Mouse (Mus musculus) bone marrow, adult 2 months (tissue): ENCODE measurements around the gene Cog6. TPM values are rescaled to one million over a fixed set of nuclear protein-coding genes. Genes with fewer than 3 reads are reported as not detected.

Experiments
- H3K27ac ChIP-seq: fragments of 200-500 bp; 2 replicates; pipeline ENCODE4 v1.5.1; 2012; ENCODE audit warnings: low read depth, mild to moderate bottlenecking, control low read depth, inconsistent platforms, low read length; ENCODE audit not compliant: control insufficient read depth, poor library complexity, insufficient read depth
- H3K4me1 ChIP-seq: fragments of 200-500 bp; 2 replicates; pipeline ENCODE4 v1.6.1; 2011; ENCODE audit warnings: low read length; ENCODE audit not compliant: control insufficient read depth, insufficient read depth
- H3K4me3 ChIP-seq: fragments of 200-500 bp; replicated peaks from 2 replicates; pipeline ENCODE3; 2011; ENCODE audit warnings: mild to moderate bottlenecking, low read depth, low read length, control low read depth; ENCODE audit not compliant: control insufficient read depth
- CTCF ChIP-seq: fragments of 200-500 bp; IDR thresholded peaks from 2 replicates; pipeline ENCODE4 v1.5.1; 2011; ENCODE audit warnings: low read length, control low read depth; ENCODE audit not compliant: control insufficient read depth, insufficient read depth
- POLR2A ChIP-seq: fragments of 200-500 bp; IDR thresholded peaks from 2 replicates; pipeline ENCODE4 v1.6.1; 2011; ENCODE audit warnings: low read depth, mild to moderate bottlenecking, control low read depth, low read length, borderline replicate concordance; ENCODE audit not compliant: control insufficient read depth
- WGBS: fragments of 180-500 bp; shearing (Covaris S2); methylation state at CpG from one replicate; pipeline ENCODE4 v1.1.7; 2018; 5-methylcytosine and 5-hydroxymethylcytosine counted together
- polyA plus RNA-seq: library from polyadenylated mRNA; stranded (reverse); fragments of >200 nt; gene quantifications from 2 replicates; pipeline ENCODE4 v1.2.4, GENCODE M21; 2011; ENCODE audit warnings: low replicate concordance; ENCODE audit not compliant: missing spikeins, insufficient read depth, insufficient read length

Gene Cog6
- polyA plus RNA-seq, 1 experiment = 5.9 TPM

- Histone ChIP-seq H3K4me3 (no peak overlapping the region), H3K4me1 (no peaks in the 10 kb centered on the region), H3K27ac (no peak overlapping the region)
- WGBS = 63% methylated on average over 2 of the region's 2 CpGs
- TF ChIP-seq POLR2A (no peak), CTCF (no peak)
Measured at GRCm38 (mm10) chr3:53004406-53005114, 12.5 kb downstream of the Cog6 start.

GRCm38 (mm10) chr3:53002076-53002475, 15.0 kb downstream of the Cog6 start:
- no peaks in the 10 kb centered on the region; the same call in 1 of the 2 replicates for H3K4me1 ChIP-seq
- no peak overlapping the region for H3K27ac ChIP-seq
- 81% methylated on average over 6 of the region's 6 CpGs for WGBS
- TF ChIP-seq POLR2A (no peak), CTCF (no peak)
- no peak overlapping the region for H3K4me3 ChIP-seq

- no peak for TF ChIP-seq POLR2A
- no peak for TF ChIP-seq CTCF
- Histone ChIP-seq H3K4me3 (no peak overlapping the region), H3K27ac (no peak overlapping the region), H3K4me1 (no peaks in the 10 kb centered on the region; the same call in 1 of the 2 replicates)
- WGBS = 66% methylated on average over 3 of the region's 3 CpGs
Measured at GRCm38 (mm10) chr3:52999996-53000395, 17.0 kb downstream of the Cog6 start.

- no peak for TF ChIP-seq POLR2A
- TF ChIP-seq CTCF = no peak
- H3K4me3 ChIP-seq = no peak overlapping the region
- no peaks in the 10 kb centered on the region; the same call in 1 of the 2 replicates for H3K4me1 ChIP-seq
- WGBS = 82% methylated on average over 15 of the region's 15 CpGs
- no peak overlapping the region for H3K27ac ChIP-seq
Measured at GRCm38 (mm10) chr3:52999016-52999744, 17.9 kb downstream of the Cog6 start.

DNA sequence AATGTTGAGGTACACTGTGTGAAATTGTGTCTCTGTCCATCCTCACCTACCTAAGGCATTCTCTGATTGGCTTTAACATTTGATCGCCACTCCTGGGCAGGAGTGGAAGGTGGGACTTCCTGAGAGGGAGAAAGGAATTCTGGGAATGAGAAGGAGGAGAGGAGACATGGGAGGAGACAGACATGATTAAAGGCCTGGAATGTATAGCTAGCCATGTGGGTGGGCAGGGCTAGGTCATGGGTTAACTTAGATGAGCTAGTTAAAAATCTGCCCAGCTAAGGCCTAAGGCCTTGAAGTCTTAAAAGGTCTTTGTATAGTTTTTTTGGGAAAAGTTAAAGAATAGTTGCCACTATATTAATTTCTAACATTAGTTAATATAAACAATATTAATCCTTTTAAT, 19.7 kb downstream of the Cog6 start:
- WGBS = 93% methylated on average over 1 of the region's 1 CpGs

DNA sequence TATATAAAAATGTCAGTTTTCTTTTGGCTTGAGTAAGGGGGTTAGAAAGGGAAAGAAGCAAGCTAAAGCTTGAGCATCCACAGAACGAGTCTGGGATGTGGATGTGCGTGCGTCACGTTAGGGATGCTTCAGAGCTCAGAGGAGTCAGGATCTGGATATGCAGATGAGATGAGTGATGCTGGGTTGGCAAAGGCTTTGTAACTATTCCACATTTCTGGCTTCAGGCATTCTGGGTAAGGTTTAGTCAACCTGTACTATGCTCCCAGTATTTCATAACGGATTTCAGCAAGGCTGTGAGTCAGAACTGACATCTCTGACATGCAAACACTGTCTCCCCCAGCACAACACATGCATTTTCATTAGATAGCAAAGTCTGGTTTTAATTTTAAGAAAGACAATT, 20.4 kb downstream of the Cog6 start:
- Histone ChIP-seq H3K4me1 (no peaks in the 10 kb centered on the region; the same call in 1 of the 2 replicates), H3K27ac (no peak overlapping the region), H3K4me3 (no peak overlapping the region)
- WGBS = 90% methylated on average over 5 of the region's 5 CpGs
- no peak for TF ChIP-seq POLR2A
- TF ChIP-seq CTCF = no peak

More for the DNA sequence above, 19.7 kb downstream of the Cog6 start:
- Histone ChIP-seq H3K4me3 (no peak overlapping the region), H3K4me1 (no peaks in the 10 kb centered on the region; the same call in 1 of the 2 replicates), H3K27ac (no peak overlapping the region)
- TF ChIP-seq CTCF (no peak), POLR2A (no peak)

- WGBS = 60% methylated on average over 5 of the region's 5 CpGs
- no peak overlapping the region for H3K27ac ChIP-seq
- peaks cover 2% of the 10 kb centered on the region; the same call in 1 of the 2 replicates for H3K4me1 ChIP-seq
- TF ChIP-seq POLR2A = no peak
- no peak for TF ChIP-seq CTCF
- H3K4me3 ChIP-seq = no peak overlapping the region
Measured at GRCm38 (mm10) chr3:52994666-52995065, 22.4 kb downstream of the Cog6 start.

- no peak for TF ChIP-seq POLR2A
- TF ChIP-seq CTCF = no peak
- Histone ChIP-seq H3K4me3 (no peak overlapping the region), H3K4me1 (peaks cover 2% of the 10 kb centered on the region; the same call in 1 of the 2 replicates), H3K27ac (no peak overlapping the region)
- WGBS = 80% methylated on average over 10 of the region's 10 CpGs
Measured at GRCm38 (mm10) chr3:52993296-52993695, 23.7 kb downstream of the Cog6 start.
